Mouse (Mus musculus) E14TG2a.4 (cell line): Measurements from ENCODE around the gene Gm13691.

ENCODE experiments used
- CTCF ChIP-seq: conservative IDR thresholded peaks from 2 replicates; pipeline ENCODE4 v1.5.1; 2014; ENCODE audit warnings: low read length
- NANOG ChIP-seq: IDR thresholded peaks from 2 replicates; pipeline ENCODE4 v1.6.1; 2014; ENCODE audit warnings: borderline replicate concordance, low read length, mixed read lengths

GRCm38 (mm10) chr2:84019519-84020305 lies 29.4 kb downstream of the Gm13691 start:
- no peak for TF ChIP-seq CTCF
- TF ChIP-seq NANOG, result no peak
